Mouse (Mus musculus) liver, adult 2 months (tissue): ENCODE measurements around the gene Gpcpd1. TPM values are rescaled to one million over a fixed set of nuclear protein-coding genes. Genes with fewer than 3 reads are reported as not detected.
A peak's percentile ranks its signal among the peaks of the same experiment; 100 is the strongest.

Source experiments
- DNase-seq: peaks from one replicate; pipeline ENCODE4 v3.0.0-alpha.2; 2011; ENCODE audit warnings: low read depth, low spot score; ENCODE audit errors: extremely low read depth
- H3K27ac ChIP-seq: fragments of 200-500 bp; replicated peaks from 2 replicates; pipeline ENCODE4 v1.5.1; 2012; ENCODE audit warnings: low read depth, mild to moderate bottlenecking, control low read depth, inconsistent platforms, low read length; ENCODE audit not compliant: insufficient read depth
- H3K27me3 ChIP-seq: fragments of 200-500 bp; 2 replicates; pipeline ENCODE4 v1.6.1; 2012; ENCODE audit warnings: mild to moderate bottlenecking, moderate library complexity, low read length, inconsistent platforms; ENCODE audit not compliant: control insufficient read depth, insufficient read depth
- H3K36me3 ChIP-seq: fragments of 200-500 bp; 2 replicates; pipeline ENCODE4 v1.6.1; 2012; ENCODE audit warnings: low read length, inconsistent platforms; ENCODE audit not compliant: control insufficient read depth, insufficient read depth
- H3K4me1 ChIP-seq: fragments of 200-500 bp; 2 replicates; pipeline ENCODE4 v1.6.1; 2011; ENCODE audit warnings: low read length; ENCODE audit not compliant: control insufficient read depth, insufficient read depth
- H3K4me3 ChIP-seq: fragments of 200-500 bp; 2 replicates; pipeline ENCODE4 v1.5.1; 2011; ENCODE audit warnings: low read depth, mild to moderate bottlenecking, control low read depth, low read length, moderate library complexity; ENCODE audit not compliant: insufficient read depth
- H3K79me2 ChIP-seq: fragments of 200-500 bp; 2 replicates; pipeline ENCODE4 v1.6.1; 2012; ENCODE audit warnings: inconsistent platforms, mild to moderate bottlenecking, low read length, moderate library complexity; ENCODE audit not compliant: control insufficient read depth, insufficient read depth
- H3K9ac ChIP-seq: fragments of 200-500 bp; 2 replicates; pipeline ENCODE4 v1.6.1; 2012; ENCODE audit warnings: low read depth, mild to moderate bottlenecking, control low read depth, inconsistent platforms, low read length
- CTCF ChIP-seq: fragments of 200-500 bp; IDR thresholded peaks from 2 replicates; pipeline ENCODE4 v1.5.1; 2011; ENCODE audit warnings: low read depth, low read length, control low read depth
- POLR2A ChIP-seq: fragments of 200-500 bp; IDR thresholded peaks from 2 replicates; pipeline ENCODE4 v1.6.1; 2011; ENCODE audit warnings: low read length, control low read depth; ENCODE audit not compliant: insufficient read depth; ENCODE audit errors: extremely low read depth
- WGBS: fragments of 180-500 bp; shearing (Covaris S2); methylation state at CpG from one replicate; pipeline ENCODE4 v1.1.7; 2018; 5-methylcytosine and 5-hydroxymethylcytosine counted together
- polyA plus RNA-seq: library from polyadenylated mRNA; depleted of rRNA; stranded (reverse); fragments of >200 nt; gene quantifications from 2 replicates; pipeline ENCODE4 v1.2.3, GENCODE M21; 2012
- total RNA-seq: library from RNA; depleted of rRNA; stranded (reverse); fragments of >200 nt; gene quantifications from 2 replicates; pipeline ENCODE4 v1.2.3, GENCODE M21; 2014

The Gpcpd1 gene
- total and polyA plus RNA-seq, 2 experiments: 11.0 to 237 TPM

DNA sequence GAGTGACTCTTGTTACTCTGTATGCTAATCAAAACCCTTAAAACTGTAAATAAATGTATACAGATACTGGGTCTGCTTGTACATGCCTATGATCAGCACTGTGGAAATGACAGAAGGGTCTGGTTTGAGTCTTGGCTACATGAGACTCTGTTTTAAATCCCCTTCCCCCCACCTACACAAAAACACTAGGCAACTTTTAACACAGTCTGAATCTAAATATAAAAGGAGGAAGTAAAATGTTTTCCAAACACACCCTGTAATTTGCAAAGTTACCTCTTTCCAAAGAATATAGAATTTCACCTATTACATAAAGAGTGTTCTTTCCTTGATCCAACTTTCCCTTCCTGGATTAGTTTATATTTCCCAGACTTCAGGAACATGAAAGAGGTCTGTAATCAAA, 14.2 kb upstream of the Gpcpd1 start:
- Histone ChIP-seq H3K27ac (no peak overlapping the region), H3K9ac (no peak overlapping the region), H3K4me3 (no peak overlapping the region), H3K79me2 (no peaks in the 10 kb centered on the region), H3K27me3 (no peaks in the 10 kb centered on the region), H3K36me3 (no peaks in the 10 kb centered on the region), H3K4me1 (peaks cover 15% of the 10 kb centered on the region)
- TF ChIP-seq POLR2A (no peak), CTCF (no peak)
- no peak for DNase-seq

DNA sequence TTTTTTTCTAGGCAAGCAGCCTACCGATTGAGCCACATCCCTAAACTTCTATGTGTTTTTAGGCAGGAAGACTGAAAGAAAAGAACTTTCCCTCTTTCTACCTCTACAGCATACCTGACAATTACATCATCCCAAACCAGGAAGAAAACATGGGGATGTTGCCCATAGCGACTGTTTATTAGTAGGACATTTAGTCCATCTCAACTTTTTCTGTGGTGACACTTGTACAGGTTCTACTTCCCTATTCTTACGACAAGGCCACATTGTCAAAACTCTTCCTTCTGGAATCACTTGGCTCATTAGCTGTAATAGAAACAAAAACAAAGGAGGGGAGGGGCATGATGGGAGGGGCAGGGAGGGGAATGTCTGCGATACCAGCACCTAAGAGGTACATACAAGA, 12.6 kb upstream of the Gpcpd1 start:
- Histone ChIP-seq H3K36me3 (no peaks in the 10 kb centered on the region), H3K4me3 (no peak overlapping the region), H3K4me1 (peaks cover 22% of the 10 kb centered on the region), H3K79me2 (no peaks in the 10 kb centered on the region), H3K27me3 (no peaks in the 10 kb centered on the region), H3K9ac (no peak overlapping the region), H3K27ac (no peak overlapping the region)
- WGBS: 87% methylated on average over 4 of the region's 4 CpGs
- no peak for DNase-seq
- TF ChIP-seq POLR2A (no peak), CTCF (no peak)

DNA sequence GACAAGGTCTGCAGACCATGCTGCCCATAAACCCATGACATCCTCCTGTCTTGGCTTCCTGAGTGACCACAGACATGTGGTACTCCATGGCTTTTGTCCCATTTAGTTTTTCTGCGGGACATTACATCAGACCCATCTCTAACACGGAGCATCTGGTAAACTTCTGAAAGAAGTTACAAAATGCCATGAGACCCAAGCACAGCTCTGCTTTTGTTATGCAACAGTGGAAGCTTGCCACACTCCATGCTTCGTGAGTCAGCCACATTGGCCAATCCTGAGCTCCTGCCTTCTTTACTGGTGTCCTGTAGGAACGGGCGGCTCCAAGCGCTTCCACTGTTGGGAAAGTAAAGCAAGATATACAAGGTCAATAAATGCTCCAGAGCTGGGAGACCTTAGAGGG, 11.6 kb upstream of the Gpcpd1 start:
- Histone ChIP-seq H3K4me1 (peaks cover 23% of the 10 kb centered on the region), H3K27ac (peak overlapping the region; percentile 88), H3K27me3 (no peaks in the 10 kb centered on the region), H3K79me2 (no peaks in the 10 kb centered on the region), H3K9ac (no peak overlapping the region; the same call in 1 of the 2 replicates), H3K4me3 (no peak overlapping the region), H3K36me3 (no peaks in the 10 kb centered on the region)
- no peak for TF ChIP-seq POLR2A
- no peak for TF ChIP-seq CTCF
- peak; percentile 89 for DNase-seq
- WGBS: 21% methylated on average over 6 of the region's 6 CpGs

DNA sequence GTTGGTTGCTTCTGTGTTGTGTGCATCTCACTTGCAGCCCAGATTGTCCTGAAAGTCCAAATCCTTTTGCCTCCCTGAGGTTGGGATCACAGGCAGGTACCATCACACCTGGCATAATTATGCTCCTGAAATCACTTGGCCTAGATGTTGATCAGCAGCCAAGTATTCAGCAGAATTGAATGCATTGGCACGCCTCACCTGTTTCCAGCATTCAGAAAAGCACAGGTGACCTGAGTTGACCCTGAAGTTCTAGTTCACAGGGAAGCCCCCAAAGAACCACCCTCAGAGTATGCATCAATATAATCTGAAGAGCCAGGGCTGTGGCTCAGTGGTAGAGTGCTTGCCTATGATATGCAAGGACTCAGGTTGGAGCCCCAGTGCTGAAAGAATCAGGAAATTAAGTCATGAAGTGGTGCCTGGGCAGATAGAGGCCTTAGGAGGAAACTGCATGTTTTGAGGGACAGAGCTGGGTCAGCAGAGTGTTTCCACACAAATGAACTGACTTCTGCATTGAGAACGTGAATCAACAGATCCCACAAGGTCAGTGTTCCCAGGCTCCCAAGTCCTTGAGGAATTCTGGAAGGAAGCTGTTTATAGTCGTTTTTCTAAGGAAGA, 10.4 kb upstream of the Gpcpd1 start:
- Histone ChIP-seq H3K27ac (peak overlapping the region; percentile 63; the same call in 1 of the 2 replicates), H3K36me3 (no peaks in the 10 kb centered on the region), H3K27me3 (no peaks in the 10 kb centered on the region), H3K4me3 (no peak overlapping the region), H3K4me1 (peaks cover 23% of the 10 kb centered on the region), H3K9ac (no peak overlapping the region), H3K79me2 (no peaks in the 10 kb centered on the region)
- no peak for TF ChIP-seq CTCF
- DNase-seq: peak; percentile 34
- 46% methylated on average over 3 of the region's 3 CpGs for WGBS

DNA sequence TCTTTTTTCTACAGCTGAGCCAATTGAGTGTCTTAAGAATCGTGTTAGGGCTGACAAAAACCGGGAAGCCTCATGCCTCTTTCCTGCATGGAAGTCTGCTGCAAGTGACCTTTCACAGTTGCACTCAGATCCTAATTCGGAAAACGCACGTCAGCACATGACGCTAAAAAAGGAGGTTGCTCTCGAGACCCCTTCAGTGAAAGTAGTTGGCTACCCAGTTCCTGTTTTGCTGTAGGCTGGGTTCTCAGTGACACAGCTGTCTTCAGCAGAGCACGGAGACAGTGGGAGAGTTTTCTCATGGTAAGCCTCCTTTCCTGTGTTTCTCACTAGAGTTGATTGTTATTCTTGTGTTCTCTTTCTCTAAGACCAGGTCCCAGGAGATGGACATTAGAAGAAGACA, 9.7 kb upstream of the Gpcpd1 start:
- Histone ChIP-seq H3K36me3 (no peaks in the 10 kb centered on the region), H3K79me2 (no peaks in the 10 kb centered on the region), H3K27ac (peak overlapping the region; percentile 98), H3K4me3 (no peak overlapping the region), H3K27me3 (no peaks in the 10 kb centered on the region), H3K4me1 (peaks cover 23% of the 10 kb centered on the region), H3K9ac (no peak overlapping the region)
- WGBS: 67% methylated on average over 8 of the region's 8 CpGs
- TF ChIP-seq CTCF (no peak), POLR2A (no peak)
- no peak for DNase-seq

DNA sequence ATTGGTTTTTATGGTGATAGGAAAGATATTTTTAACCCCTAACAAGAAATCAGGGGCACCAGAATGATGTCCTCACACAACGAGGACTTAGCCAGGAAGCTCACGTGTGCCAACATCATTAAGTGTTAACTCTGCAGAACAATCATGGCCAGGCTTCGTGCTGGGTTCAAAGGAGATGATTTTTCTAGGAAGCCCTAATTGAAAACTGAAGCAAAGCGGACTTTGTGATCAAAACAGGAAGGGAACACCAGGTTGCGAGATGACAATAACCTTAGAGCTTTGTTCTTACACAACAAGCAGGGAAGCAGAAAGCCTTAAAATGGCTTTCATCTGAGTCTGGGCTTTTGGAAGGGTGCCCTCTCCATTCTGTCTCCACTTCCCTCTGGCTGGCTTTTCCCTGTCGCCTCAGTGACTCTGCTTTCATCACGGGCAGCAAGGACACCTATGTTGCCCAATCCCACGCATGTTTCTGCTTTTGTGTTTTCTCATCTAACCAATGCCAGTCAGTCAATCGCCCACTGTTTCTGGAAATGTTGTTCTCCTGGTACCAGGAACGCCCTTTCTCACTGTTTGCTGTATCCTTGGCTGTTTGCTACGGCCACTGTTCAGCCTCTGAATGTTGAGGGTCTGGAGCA, 8.2 kb upstream of the Gpcpd1 start:
- Histone ChIP-seq H3K4me1 (peaks cover 23% of the 10 kb centered on the region), H3K36me3 (no peaks in the 10 kb centered on the region), H3K4me3 (no peak overlapping the region), H3K27me3 (no peaks in the 10 kb centered on the region), H3K27ac (peak overlapping the region; percentile 98), H3K79me2 (no peaks in the 10 kb centered on the region), H3K9ac (no peak overlapping the region)
- TF ChIP-seq POLR2A (no peak), CTCF (no peak)
- DNase-seq: peak; percentile 93
- 12% methylated on average over 11 of the region's 11 CpGs for WGBS
